Comparison of ENCODE assay signal across 9 mouse cellular contexts in the genomic region with DNA sequence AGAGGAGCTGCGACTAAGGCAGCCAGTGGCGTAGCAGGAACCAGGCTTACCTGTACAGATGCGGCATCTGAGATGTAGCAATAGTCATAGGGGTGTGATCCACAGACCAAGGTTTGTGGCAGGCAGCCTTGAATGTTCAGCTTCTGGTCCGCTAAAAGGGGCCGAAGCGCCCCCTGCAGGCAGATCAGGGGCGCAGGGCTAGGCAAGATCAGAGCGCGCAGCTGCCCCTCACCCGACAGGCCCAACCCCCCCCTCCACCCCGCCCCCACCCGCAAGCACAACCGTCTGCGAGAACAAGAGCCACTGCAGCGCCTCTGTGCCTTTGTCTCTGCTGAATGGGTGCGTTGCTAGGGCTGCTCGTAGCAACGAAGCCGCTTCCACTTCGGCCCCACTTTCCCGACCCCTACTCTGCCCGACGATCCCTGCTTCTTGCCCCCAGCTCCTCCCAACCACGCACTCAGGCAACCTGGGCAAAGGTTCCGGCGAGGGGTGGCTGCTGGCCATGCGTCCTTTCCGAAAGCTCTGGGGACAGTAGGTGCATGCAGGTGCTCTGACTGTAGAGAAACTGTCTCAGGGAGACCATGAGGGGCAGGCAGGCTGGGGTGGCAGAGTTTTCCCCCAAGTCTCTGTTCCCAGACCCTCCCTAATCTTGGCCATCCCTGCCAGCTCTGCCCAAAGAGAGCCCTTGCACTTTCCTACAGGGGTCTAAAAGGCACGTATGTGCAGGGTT. TPM values are rescaled to one million over a fixed set of nuclear protein-coding genes. Genes with fewer than 3 reads are reported as not detected.
A peak's percentile ranks its signal among the peaks of the same experiment; 100 is the strongest.
DNase-seq lines count a peak whose midpoint lies in the region; ATAC-seq and TF ChIP-seq lines count a peak whose summit lies in the region.
"Had no signal": no experiment of that assay in that cellular context is flagged by ENCODE, and none has a peak within 500 bp of the region (broad histone marks: within the 10 kb centered on the region; RNA-seq: fewer than 3 reads in every experiment).

No protein-coding gene starts in this region.

- peak; percentile 37; the same call in 1 of the 2 replicates for TF ChIP-seq CTCF in olfactory bulb, adult 2 months (IDR thresholded peaks at IDR 0.05; ENCODE audit: insufficient read depth, low read depth, low read length)

- WGBS in heart, embryonic 11.5 days (ENCODE audit: insufficient replicate concordance), result 4% methylated on average over 29 of the region's 29 CpGs
- WGBS in embryonic facial prominence, embryonic 15.5 days, result 4% methylated on average over 29 of the region's 29 CpGs
- 5% methylated on average over 29 of the region's 29 CpGs for WGBS in liver, embryonic 11.5 days
- 6% methylated on average over 26 of the region's 29 CpGs for WGBS in olfactory bulb, adult 2 months

- peak overlapping the region; percentile 38 for H3K4me3 ChIP-seq in heart, embryonic 11.5 days (ENCODE audit: low read depth, low read length)
- peak overlapping the region; percentile 37 for H3K4me3 ChIP-seq in embryonic facial prominence, embryonic 15.5 days (replicated peaks)
- H3K4me3 ChIP-seq in liver, embryonic 11.5 days (ENCODE audit: low read depth, low read length), result peak overlapping the region; percentile 36
- H3K4me3 ChIP-seq in olfactory bulb, adult 2 months (ENCODE audit: insufficient read depth, low read depth, low read length), result peak overlapping the region; percentile 29

- 0 out of 2 replicates have a peak, but pooled peaks cover 2% of the 10 kb centered on the region for H3K4me1 ChIP-seq in heart, embryonic 11.5 days (ENCODE audit: control insufficient read depth, insufficient read depth, low read length)
- H3K4me1 ChIP-seq in embryonic facial prominence, embryonic 15.5 days, result peaks cover 11% of the 10 kb centered on the region
- no peaks in the 10 kb centered on the region for H3K4me1 ChIP-seq in liver, embryonic 11.5 days (replicated peaks; ENCODE audit: control insufficient read depth, insufficient read depth, low read length)
- peaks cover 16% of the 10 kb centered on the region for H3K4me1 ChIP-seq in olfactory bulb, adult 2 months (ENCODE audit: control insufficient read depth, insufficient read depth, low read length)

- no peak for ATAC-seq in heart, embryonic 11.5 days (replicated peaks; ENCODE audit: insufficient number of reproducible peaks, low FRiP score, low TSS enrichment)
- 0 out of 2 replicates have a peak, but pooled peaks have one; percentile 53 for ATAC-seq in embryonic facial prominence, embryonic 15.5 days (ENCODE audit: insufficient number of reproducible peaks, low FRiP score, low TSS enrichment, low read depth)
- ATAC-seq in liver, embryonic 11.5 days (replicated peaks; ENCODE audit: low FRiP score), result peak; percentile 46; the same call in 1 of the 2 replicates
- ATAC-seq in erythroblast, adult 5-6 weeks (replicated peaks; ENCODE audit: low FRiP score, poor library complexity, severe bottlenecking), result no peak

- H3K27ac ChIP-seq in heart, embryonic 11.5 days (ENCODE audit: low read depth, low read length), result no peak overlapping the region
- H3K27ac ChIP-seq in embryonic facial prominence, embryonic 15.5 days (replicated peaks), result no peak overlapping the region
- H3K27ac ChIP-seq in liver, embryonic 11.5 days (ENCODE audit: low read depth, low read length), result no peak overlapping the region
- H3K27ac ChIP-seq in olfactory bulb, adult 2 months (ENCODE audit: insufficient read depth, low read depth, low read length), result no peak overlapping the region

- intact Hi-C loops in heart, postnatal 36 days (cut with DNase I), result no loop called here

- peak overlapping the region; percentile 73 for H3K4me2 ChIP-seq in heart, embryonic 11.5 days
- peak overlapping the region; percentile 65 for H3K4me2 ChIP-seq in embryonic facial prominence, embryonic 15.5 days (replicated peaks)
- H3K4me2 ChIP-seq in liver, embryonic 11.5 days, result peak overlapping the region; percentile 64

- no peak for TF ChIP-seq POLR2A in olfactory bulb, adult 2 months (IDR thresholded peaks at IDR 0.05; ENCODE audit: insufficient read depth, low read depth, low read length)

- DNase-seq in heart, postnatal 36 days, result no peak
- DNase-seq in WW6 (ENCODE audit: low read depth, low spot score), result peak; percentile 59
- DNase-seq in induced T-regulatory cell, adult 2 months (ENCODE audit: low read depth), result peak; percentile 11
- peak; percentile 67 for DNase-seq in liver, embryonic 11.5 days (ENCODE audit: low spot score)

- H3K9ac ChIP-seq in heart, embryonic 11.5 days (ENCODE audit: low read depth, low read length), result peak overlapping the region; percentile 52; the same call in 1 of the 2 replicates
- H3K9ac ChIP-seq in embryonic facial prominence, embryonic 15.5 days, result no peak overlapping the region
- H3K9ac ChIP-seq in liver, embryonic 11.5 days (ENCODE audit: low read depth, low read length), result peak overlapping the region; percentile 35; the same call in 1 of the 2 replicates

- no peaks in the 10 kb centered on the region for H3K9me3 ChIP-seq in heart, embryonic 11.5 days (replicated peaks; ENCODE audit: control insufficient read depth, low read length)
- H3K9me3 ChIP-seq in embryonic facial prominence, embryonic 15.5 days (replicated peaks), result no peaks in the 10 kb centered on the region
- no peaks in the 10 kb centered on the region for H3K9me3 ChIP-seq in liver, embryonic 11.5 days (ENCODE audit: control insufficient read depth, low read length)

- H3K27me3 ChIP-seq in heart, embryonic 11.5 days (ENCODE audit: control insufficient read depth, insufficient read depth, low read length), result peaks cover 44% of the 10 kb centered on the region
- no peaks in the 10 kb centered on the region; the same call in 1 of the 2 replicates for H3K27me3 ChIP-seq in embryonic facial prominence, embryonic 15.5 days
- H3K27me3 ChIP-seq in liver, embryonic 11.5 days (replicated peaks; ENCODE audit: control insufficient read depth, insufficient read depth, low read length), result peaks cover 25% of the 10 kb centered on the region

- H3K36me3 ChIP-seq in heart, embryonic 11.5 days (ENCODE audit: control insufficient read depth, insufficient read depth, low read length), result no peaks in the 10 kb centered on the region
- no peaks in the 10 kb centered on the region for H3K36me3 ChIP-seq in embryonic facial prominence, embryonic 15.5 days
- H3K36me3 ChIP-seq in liver, embryonic 11.5 days (ENCODE audit: control insufficient read depth, insufficient read depth, low read length), result no peaks in the 10 kb centered on the region

RNA-seq across cellular contexts. Expression of gene Nr5a1, which starts 25.4 kb away (rescaled TPM):
- not detected in 2 replicates for polyA plus RNA-seq in heart, embryonic 11.5 days (2014; fragmentation: Nextera tagmentation; extraction: Ambion mirVana)
- total RNA-seq in heart, postnatal 36 days (2021), result not detected
- 0.05 and 0.09 TPM in 2 replicates for polyA plus RNA-seq in embryonic facial prominence, embryonic 15.5 days (2015; fragmentation: Nextera tagmentation; extraction: Ambion mirVana)
- 0.11 and 0.25 TPM in 2 replicates for polyA plus RNA-seq in liver, embryonic 11.5 days (2014; fragmentation: Nextera tagmentation; extraction: Ambion mirVana)
- not detected in 2 replicates for polyA plus RNA-seq in olfactory bulb, adult 2 months (2012; ENCODE audit: insufficient read depth, insufficient read length, low replicate concordance, missing spikeins)
- not detected in 2 replicates for total RNA-seq in erythroblast, adult 5-6 weeks (2015; ENCODE audit: low replicate concordance)
- total RNA-seq in erythroblast, adult 5-6 weeks (2017; ENCODE audit: low replicate concordance), result not detected in 2 replicates
- total RNA-seq: left cerebral cortex, adult 18-20 months had no signal

RNA-seq across cellular contexts. Expression of gene Psmb7, which starts 45.1 kb away (rescaled TPM):
- 254 and 263 TPM in 2 replicates for polyA plus RNA-seq in heart, embryonic 11.5 days (2014; fragmentation: Nextera tagmentation; extraction: Ambion mirVana)
- total RNA-seq in heart, postnatal 36 days (2021), result 100 to 1,000 TPM; 262 to 263 TPM
- 222 and 228 TPM in 2 replicates for polyA plus RNA-seq in embryonic facial prominence, embryonic 15.5 days (2015; fragmentation: Nextera tagmentation; extraction: Ambion mirVana)
- 271 and 282 TPM in 2 replicates for polyA plus RNA-seq in liver, embryonic 11.5 days (2014; fragmentation: Nextera tagmentation; extraction: Ambion mirVana)
- polyA plus RNA-seq in olfactory bulb, adult 2 months (2012; ENCODE audit: insufficient read depth, insufficient read length, low replicate concordance, missing spikeins), result not detected in 2 replicates
- total RNA-seq in erythroblast, adult 5-6 weeks (2015; ENCODE audit: low replicate concordance), result 55.8 and 124 TPM in 2 replicates
- total RNA-seq in erythroblast, adult 5-6 weeks (2017; ENCODE audit: low replicate concordance), result 83.9 and 94.1 TPM in 2 replicates

Comparison
In these comparisons a context has a peak if more than half of its experiments do, and no peak if none do; other contexts are left out.
1. ATAC-seq: peak in embryonic facial prominence, embryonic 15.5 days (single experiment) and liver, embryonic 11.5 days (single experiment); none in heart, embryonic 11.5 days (single experiment) and erythroblast, adult 5-6 weeks (single experiment).
2. DNase-seq: peak in WW6 (single experiment), induced T-regulatory cell, adult 2 months (single experiment) and liver, embryonic 11.5 days (single experiment); none in heart, postnatal 36 days (0 of 2).
3. Peak in every context shown above with its lines, with median percentiles within 50 percentile points of each other: H3K4me2 ChIP-seq and H3K4me3 ChIP-seq.